Mouse (Mus musculus): ENCODE measurements around the gene Plac9b. TPM values are rescaled to one million over a fixed set of nuclear protein-coding genes. Genes with fewer than 3 reads are reported as not detected.

Gene Plac9b
- not detected for polyA plus RNA-seq (2014; fragmentation: Illumina TruSeq; extraction: RNeasy Lipid Tissue Mini Kit (QIAGEN cat#74804))

GRCm38 (mm10) chr14:26182380-26182779, at the start of gene Plac9b:
Gene Plac9b (minus strand): TSS chr14:26182480.

GRCm38 (mm10) chr14:26206926-26207247, 24.6 kb upstream of the Plac9b start, which contains the start of gene Tmem254b:
Gene Tmem254b (minus strand): TSS chr14:26207041.

DNA sequence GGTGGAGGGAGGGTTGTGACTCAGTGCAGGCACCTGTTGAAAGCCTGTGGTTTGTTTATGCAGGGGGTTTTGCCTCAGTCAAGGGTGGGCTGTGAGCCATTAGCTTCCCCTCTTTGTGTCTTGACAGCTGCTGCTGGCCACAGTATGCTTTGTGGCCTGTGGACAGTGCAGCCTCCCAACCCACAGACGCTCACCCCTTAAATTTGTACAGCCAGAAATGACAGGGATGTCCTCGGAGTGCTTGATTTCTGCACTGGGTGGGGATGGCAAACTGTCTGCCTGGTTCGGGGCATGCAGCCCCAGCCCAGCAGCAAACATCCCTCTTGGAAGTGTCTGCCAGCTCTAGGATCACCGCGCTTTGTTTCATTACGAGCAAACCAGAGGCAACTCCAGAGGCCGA, 64.1 kb downstream of the Plac9b start, which contains the start of gene Duxbl2:
TSS of gene Duxbl2 (plus strand) at position 200 of the 400 bp plus-strand sequence.

Other genes with a start within 250 kb of the Plac9b start
- 10.7 TPM for gene Cphx1, start 244.2 kb downstream of the Plac9b start, polyA plus RNA-seq (2014; fragmentation: Illumina TruSeq; extraction: RNeasy Lipid Tissue Mini Kit (QIAGEN cat#74804))
- 1.5 TPM for gene Duxbl1, start 203.9 kb downstream of the Plac9b start, polyA plus RNA-seq (2014; fragmentation: Illumina TruSeq; extraction: RNeasy Lipid Tissue Mini Kit (QIAGEN cat#74804))
- gene Gm9780, start 139.8 kb downstream of the Plac9b start, polyA plus RNA-seq (2014; fragmentation: Illumina TruSeq; extraction: RNeasy Lipid Tissue Mini Kit (QIAGEN cat#74804)): 5.3 TPM
- gene Tmem254c, start 115.1 kb downstream of the Plac9b start, polyA plus RNA-seq (2014; fragmentation: Illumina TruSeq; extraction: RNeasy Lipid Tissue Mini Kit (QIAGEN cat#74804)): not detected
- gene Cphx2, start 101.0 kb downstream of the Plac9b start, polyA plus RNA-seq (2014; fragmentation: Illumina TruSeq; extraction: RNeasy Lipid Tissue Mini Kit (QIAGEN cat#74804)): not detected
- gene Cphx3, start 100.2 kb downstream of the Plac9b start, polyA plus RNA-seq (2014; fragmentation: Illumina TruSeq; extraction: RNeasy Lipid Tissue Mini Kit (QIAGEN cat#74804)): 2.3 TPM
- 8.2 TPM for gene Duxbl2, start 64.1 kb downstream of the Plac9b start, polyA plus RNA-seq (2014; fragmentation: Illumina TruSeq; extraction: RNeasy Lipid Tissue Mini Kit (QIAGEN cat#74804))
- gene Tmem254b, start 24.6 kb upstream of the Plac9b start, polyA plus RNA-seq (2014; fragmentation: Illumina TruSeq; extraction: RNeasy Lipid Tissue Mini Kit (QIAGEN cat#74804)): 44.2 TPM
- 3.9 TPM for gene Duxbl3, start 75.5 kb upstream of the Plac9b start, polyA plus RNA-seq (2014; fragmentation: Illumina TruSeq; extraction: RNeasy Lipid Tissue Mini Kit (QIAGEN cat#74804))

Measured in ovary, adult 10 weeks (tissue).